ENCODE assay signal across 10 mouse cellular contexts in genomic region chr6:126534531-126535207, GRCm38 (mm10). TPM values are rescaled to one million over a fixed set of nuclear protein-coding genes. Genes with fewer than 3 reads are reported as not detected.
DNase-seq lines count a peak whose midpoint lies in the region; ATAC-seq and TF ChIP-seq lines count a peak whose summit lies in the region.
"Had no signal": no experiment of that assay in that cellular context is flagged by ENCODE, and none has a peak within 500 bp of the region (broad histone marks: within the 10 kb centered on the region; RNA-seq: fewer than 3 reads in every experiment).

No protein-coding gene starts in this region.

- no peaks in the 10 kb centered on the region for H3K4me1 ChIP-seq in heart, postnatal 0 days (ENCODE audit: control insufficient read depth, insufficient read depth)
- H3K4me1 ChIP-seq in midbrain, embryonic 10.5 days: peaks cover 67% of the 10 kb centered on the region
- no peaks in the 10 kb centered on the region for H3K4me1 ChIP-seq in thymus, adult 2 months (replicated peaks; ENCODE audit: control insufficient read depth, insufficient read depth, low read length)

- no peaks in the 10 kb centered on the region for H3K36me3 ChIP-seq in heart, postnatal 0 days (replicated peaks; ENCODE audit: control insufficient read depth, insufficient read depth, low read length)
- H3K36me3 ChIP-seq in midbrain, embryonic 10.5 days: no peaks in the 10 kb centered on the region
- H3K36me3 ChIP-seq in thymus, adult 2 months (ENCODE audit: control insufficient read depth, insufficient read depth, low read length): no peaks in the 10 kb centered on the region

- peak overlapping the region; percentile 80 for H3K27ac ChIP-seq in heart, postnatal 0 days (ENCODE audit: low read depth)
- H3K27ac ChIP-seq in midbrain, embryonic 10.5 days (replicated peaks): peak overlapping the region; percentile 83
- no peak overlapping the region for H3K27ac ChIP-seq in thymus, adult 2 months (ENCODE audit: control insufficient read depth, insufficient read depth, low read length)
- H3K27ac ChIP-seq: liver, embryonic 14.5 days had no signal

- WGBS in heart, postnatal 0 days: 14% methylated on average over 29 of the region's 31 CpGs
- 9% methylated on average over 31 of the region's 31 CpGs for WGBS in midbrain, embryonic 10.5 days
- WGBS in thymus, adult 2 months: 17% methylated on average over 31 of the region's 31 CpGs

- no peak for TF ChIP-seq CTCF in heart, postnatal 0 days (IDR thresholded peaks at IDR 0.05; ENCODE audit: low read depth)
- no peak for TF ChIP-seq CTCF in thymus, adult 2 months (IDR thresholded peaks at IDR 0.05; ENCODE audit: borderline replicate concordance, control insufficient read depth, extremely low read depth, insufficient read depth, low read length, poor library complexity)

- no peak for TF ChIP-seq EP300 in heart, postnatal 0 days (IDR thresholded peaks at IDR 0.05; ENCODE audit: low read depth)

- peak overlapping the region; percentile 57 for H3K4me2 ChIP-seq in heart, postnatal 0 days (ENCODE audit: low read depth, low read length)

- peaks cover 20% of the 10 kb centered on the region for H3K27me3 ChIP-seq in heart, postnatal 0 days (ENCODE audit: control insufficient read depth, insufficient read depth, low read length)
- peaks cover 39% of the 10 kb centered on the region for H3K27me3 ChIP-seq in midbrain, embryonic 10.5 days (ENCODE audit: low read depth, poor library complexity, severe bottlenecking)
- no peaks in the 10 kb centered on the region for H3K27me3 ChIP-seq in thymus, adult 2 months (ENCODE audit: control insufficient read depth, insufficient read depth, low read length)

- TF ChIP-seq POLR2A in thymus, adult 2 months (IDR thresholded peaks at IDR 0.05; ENCODE audit: control insufficient read depth, extremely low read depth, insufficient read depth, low read length, poor library complexity): no peak

- peak overlapping the region; percentile 60 for H3K9ac ChIP-seq in heart, postnatal 0 days (replicated peaks; ENCODE audit: low read depth, low read length)
- H3K9ac ChIP-seq: liver, embryonic 14.5 days had no signal

- no peak for ATAC-seq in heart, postnatal 0 days (ENCODE audit: insufficient read depth, low read depth)
- no peak for ATAC-seq in erythroid progenitor cell, adult 5-6 weeks (replicated peaks; ENCODE audit: low FRiP score, poor library complexity, severe bottlenecking)

- H3K9me3 ChIP-seq in heart, postnatal 0 days (replicated peaks; ENCODE audit: control insufficient read depth, low read length): no peaks in the 10 kb centered on the region
- no peaks in the 10 kb centered on the region for H3K9me3 ChIP-seq in midbrain, embryonic 10.5 days (replicated peaks)

- peak; percentile 8 for DNase-seq in embryo, embryonic 10 days (ENCODE audit: low spot score)
- DNase-seq in embryo, embryonic 11 days: no peak
- peak; percentile 3 for DNase-seq in R1 (ENCODE audit: low read depth, low spot score)
- no peak for DNase-seq in heart, postnatal 0 days (ENCODE audit: low spot score)
- peak; percentile 28 for DNase-seq in midbrain, embryonic 10.5 days (ENCODE audit: low spot score)
- DNase-seq in layer of hippocampus, postnatal 14 days (ENCODE audit: low spot score in 2 of 2): no peak
- no peak for DNase-seq in thymus, adult 2 months
- DNase-seq: right cerebral cortex, postnatal 25 days had no signal

- peak overlapping the region; percentile 50 for H3K4me3 ChIP-seq in heart, postnatal 0 days (ENCODE audit: low read depth, low read length)
- peak overlapping the region; percentile 53 for H3K4me3 ChIP-seq in midbrain, embryonic 10.5 days
- H3K4me3 ChIP-seq in thymus, adult 2 months (ENCODE audit: control insufficient read depth, insufficient read depth, low read length): no peak overlapping the region

RNA-seq across cellular contexts. Expression of gene Kcna5, which starts 0.5 kb away (rescaled TPM):
- 25.0 and 27.6 TPM in 2 replicates for total RNA-seq in heart, postnatal 0 days (2014; rRNA removed; ENCODE audit: low replicate concordance)
- polyA plus RNA-seq in heart, postnatal 0 days (2015; fragmentation: Nextera tagmentation; extraction: Ambion mirVana): 9.0 and 9.2 TPM in 2 replicates
- 3.7 and 5.1 TPM in 2 replicates for polyA plus RNA-seq in midbrain, embryonic 10.5 days (2016; fragmentation: Nextera tagmentation; extraction: Ambion mirVana)
- total RNA-seq in erythroid progenitor cell, adult 5-6 weeks (2015; ENCODE audit: low replicate concordance): not detected in 2 replicates
- total RNA-seq in erythroid progenitor cell, adult 5-6 weeks (2017; ENCODE audit: low replicate concordance): not detected in 2 replicates
- 1 to 10 TPM; 1.5 to 1.8 TPM for total RNA-seq in layer of hippocampus, postnatal 14 days (2021)
- polyA plus RNA-seq in thymus, adult 2 months (2012; rRNA removed): 0.92 and 1.6 TPM in 2 replicates

Comparison
In these comparisons a context has a peak if more than half of its experiments do, and no peak if none do; other contexts are left out.
1. DNase-seq: peak in embryo, embryonic 10 days (single experiment), R1 (single experiment) and midbrain, embryonic 10.5 days (single experiment); none in embryo, embryonic 11 days (single experiment), heart, postnatal 0 days (single experiment), layer of hippocampus, postnatal 14 days (0 of 2) and thymus, adult 2 months (single experiment).